Mouse (Mus musculus): ENCODE measurements around the gene B3galt1. TPM values are rescaled to one million over a fixed set of nuclear protein-coding genes. Genes with fewer than 3 reads are reported as not detected.

The B3galt1 gene
- total and polyA plus RNA-seq, 3 experiments = 0.19 to 4.1 (median 4.0) TPM

GRCm38 (mm10) chr2:67730771-67731170, 165.1 kb downstream of the B3galt1 start:
- no peak for DNase-seq

- DNase-seq = no peak
Observed at GRCm38 (mm10) chr2:67751585-67751984, 185.9 kb downstream of the B3galt1 start.

- no peak for DNase-seq
Observed at GRCm38 (mm10) chr2:67756507-67756906, 190.8 kb downstream of the B3galt1 start.

GRCm38 (mm10) chr2:67787536-67787935, 221.9 kb downstream of the B3galt1 start:
- peak; percentile 14 for DNase-seq

GRCm38 (mm10) chr2:67797561-67797960, 231.9 kb downstream of the B3galt1 start:
- peak; percentile 67 for DNase-seq

GRCm38 (mm10) chr2:67799981-67800380, 234.3 kb downstream of the B3galt1 start:
- no peak for DNase-seq

- DNase-seq = no peak
Observed at GRCm38 (mm10) chr2:67816149-67816548, 250.5 kb downstream of the B3galt1 start.

GRCm38 (mm10) chr2:67818014-67818413, 252.3 kb downstream of the B3galt1 start:
- DNase-seq = no peak

GRCm38 (mm10) chr2:67822360-67822759, 256.7 kb downstream of the B3galt1 start:
- DNase-seq = no peak

- DNase-seq = peak; percentile 4
Observed at GRCm38 (mm10) chr2:67827697-67828096, 262.0 kb downstream of the B3galt1 start.

GRCm38 (mm10) chr2:67829055-67829915, 263.6 kb downstream of the B3galt1 start:
- DNase-seq = no peak

- DNase-seq = no peak
Observed at GRCm38 (mm10) chr2:67847806-67848205, 282.1 kb downstream of the B3galt1 start.

- no peak for DNase-seq
Observed at GRCm38 (mm10) chr2:67850725-67851124, 285.1 kb downstream of the B3galt1 start.

GRCm38 (mm10) chr2:67858340-67858739, 292.7 kb downstream of the B3galt1 start:
- no peak for DNase-seq

- no peak for DNase-seq
Observed at GRCm38 (mm10) chr2:67859004-67859403, 293.3 kb downstream of the B3galt1 start.

GRCm38 (mm10) chr2:67873368-67873767, 307.7 kb downstream of the B3galt1 start:
- no peak for DNase-seq

- no peak for DNase-seq
Observed at GRCm38 (mm10) chr2:67879836-67880235, 314.2 kb downstream of the B3galt1 start.

- no peak for DNase-seq
Observed at GRCm38 (mm10) chr2:67881713-67882281, 316.1 kb downstream of the B3galt1 start.

- DNase-seq = no peak
Observed at GRCm38 (mm10) chr2:67897956-67898689, 332.5 kb downstream of the B3galt1 start.

- DNase-seq = no peak
Observed at GRCm38 (mm10) chr2:67901574-67901973, 335.9 kb downstream of the B3galt1 start.

GRCm38 (mm10) chr2:67902651-67903292, 337.1 kb downstream of the B3galt1 start:
- no peak for DNase-seq

GRCm38 (mm10) chr2:67903769-67904168, 338.1 kb downstream of the B3galt1 start:
- no peak for DNase-seq
